Mouse (Mus musculus) kidney, adult 8-10 months (tissue): Measurements from ENCODE around the gene Gm8237.
"Not testable (repeated sequence)": the region's sequence is repeated elsewhere in the genome, so short reads cannot be mapped to it uniquely, and the experiment has no call there.

ENCODE experiments used
- DNase-seq, 2 experiments: peaks; one replicate each; pipeline ENCODE4 v3.0.0; 2022

Gene Gm8237

GRCm38 (mm10) chr14:5880241-5880640, at the start of gene Gm8237:
Gene Gm8237 (minus strand): TSS chr14:5880382.
- not testable (repeated sequence) for DNase-seq

- DNase-seq = peak in 1 of 2 experiments; percentile 39
These were observed 43.1 kb upstream of the Gm8237 start for GRCm38 (mm10) chr14:5923276-5923675.

GRCm38 (mm10) chr14:5918330-5918942, 38.3 kb upstream of the Gm8237 start:
- not testable (repeated sequence) for DNase-seq

GRCm38 (mm10) chr14:5913701-5914100, 33.5 kb upstream of the Gm8237 start:
- not testable (repeated sequence) for DNase-seq

GRCm38 (mm10) chr14:5879791-5880190, 391 bp downstream of the Gm8237 start:
- peak in 1 of 2 experiments; percentile 17 for DNase-seq

GRCm38 (mm10) chr14:5879136-5879535, 1.0 kb downstream of the Gm8237 start:
- peak in 1 of 2 experiments; percentile 40 for DNase-seq

- DNase-seq = not testable (repeated sequence)
These were observed 24.3 kb downstream of the Gm8237 start for GRCm38 (mm10) chr14:5855911-5856310.

- DNase-seq = not testable (repeated sequence)
These were observed 50.0 kb downstream of the Gm8237 start, which contains the start of gene Gm3424 for GRCm38 (mm10) chr14:5830229-5830628. Gene Gm3424 (minus strand): TSS chr14:5830329.

- not testable (repeated sequence) for DNase-seq
These were observed 67.4 kb downstream of the Gm8237 start for GRCm38 (mm10) chr14:5812699-5813356.
